Mouse (Mus musculus): ENCODE measurements at regions not wholly inside any gene's neighbourhood (a gene's known extent, or its start where the extent isn't known, plus 50 kb on each side); places are given as distances from the start of the nearest gene placed in this dataset.

DNA sequence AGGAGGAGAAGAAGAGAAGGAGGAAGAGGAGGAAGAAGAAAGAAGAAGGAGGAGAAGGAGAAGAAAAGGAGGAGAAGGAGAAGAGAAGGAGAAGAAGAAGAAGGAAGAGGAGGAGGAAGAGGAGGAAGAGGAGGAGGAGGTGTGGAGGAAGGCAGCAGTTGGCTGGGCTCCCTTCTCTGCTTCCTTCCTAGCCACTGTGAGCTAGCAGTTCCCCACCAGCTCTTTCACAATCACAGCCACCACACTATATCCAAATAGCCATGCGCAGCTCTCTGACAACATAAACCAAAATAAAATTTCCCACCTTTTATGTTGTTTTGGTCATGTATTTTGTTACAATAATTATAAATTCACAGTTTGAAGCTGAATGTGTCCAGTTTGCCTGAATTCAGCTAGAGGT, 345.3 kb upstream of the Ercc4 start:
- no peak for TF ChIP-seq POLR2A (IDR thresholded peaks at IDR 0.05; ENCODE audit: insufficient read length, low read depth)
- no peak for TF ChIP-seq SRF (IDR thresholded peaks at IDR 0.05; ENCODE audit: control insufficient read depth, insufficient read length, low read depth)
- no peak for TF ChIP-seq USF1 (IDR thresholded peaks at IDR 0.05; ENCODE audit: low read depth)
- TF ChIP-seq MYOD1 (IDR thresholded peaks at IDR 0.05; ENCODE audit: control insufficient read depth in 1 of 3, insufficient read length in 2 of 3, low read depth in 2 of 3) = no peak
- TF ChIP-seq MAX (IDR thresholded peaks at IDR 0.05; ENCODE audit: low read depth) = no peak
- no peak for TF ChIP-seq E2F4 (IDR thresholded peaks at IDR 0.05; ENCODE audit: insufficient read depth)
- no peak for TF ChIP-seq POLR2AphosphoS2 (IDR thresholded peaks at IDR 0.05; ENCODE audit: insufficient read length, low read depth)

Data from myocyte (in vitro differentiated cells).